Mouse (Mus musculus): ENCODE results near the gene Npc1l1. TPM values are rescaled to one million over a fixed set of nuclear protein-coding genes. Genes with fewer than 3 reads are reported as not detected.
A peak's percentile ranks its signal among the peaks of the same experiment; 100 is the strongest.
"Not testable (repeated sequence)": the region's sequence is repeated elsewhere in the genome, so short reads cannot be mapped to it uniquely, and the experiment has no call there.

Gene Npc1l1
- total and polyA plus RNA-seq, 2 experiments = 0.05 TPM; not detected in 1

DNA sequence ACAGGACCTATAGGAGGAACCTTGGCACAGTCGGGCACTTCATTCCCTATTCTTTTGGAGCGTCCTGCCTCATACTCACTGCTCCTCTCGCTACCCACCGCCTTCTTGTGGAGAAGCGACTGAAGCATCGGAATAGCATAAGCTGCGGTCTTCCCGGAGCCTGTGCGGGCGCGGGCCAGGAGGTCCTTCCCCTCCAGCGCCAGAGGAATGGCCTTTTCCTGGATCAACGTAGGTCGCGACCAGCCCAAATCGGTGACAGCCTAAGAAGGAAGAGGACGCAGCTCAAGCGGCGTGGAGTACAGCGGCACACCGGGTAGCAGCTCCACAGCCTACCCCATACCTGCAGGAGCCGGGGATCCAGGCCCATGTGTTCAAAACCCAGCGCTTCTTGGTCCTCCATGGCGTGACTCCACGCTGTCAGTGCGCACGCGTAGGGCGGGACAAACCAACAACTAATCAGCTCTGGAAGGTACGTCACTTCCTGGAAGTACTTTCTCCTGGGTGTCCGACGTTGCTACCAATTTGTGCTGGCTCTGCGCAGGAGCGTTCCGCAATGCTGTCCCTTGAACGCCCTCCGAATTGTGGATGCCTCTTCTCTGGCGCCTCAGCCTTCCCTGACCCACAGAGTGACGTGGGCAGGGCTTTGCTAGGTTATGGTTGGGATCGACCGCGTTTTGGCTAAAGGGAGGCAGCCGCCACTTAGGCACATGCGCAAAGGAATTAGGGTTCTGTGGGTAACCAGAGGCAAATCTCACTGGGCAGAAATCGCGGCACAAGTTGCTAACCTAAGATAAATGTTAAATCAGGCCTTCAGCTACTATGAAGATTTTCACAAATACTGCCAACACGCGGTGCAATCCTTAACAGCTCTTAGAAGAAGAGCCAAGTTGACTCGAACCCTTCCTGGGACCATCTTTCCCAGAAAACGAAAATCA is 37.6 kb upstream of the Npc1l1 start, which contains the start of gene Ddx56:
TSS of gene Ddx56 (minus strand) at position 453 of the 935 bp plus-strand sequence.
- peaks cover 13% of the 10 kb centered on the region for H3K36me3 ChIP-seq (ENCODE audit: control insufficient read depth, insufficient read depth, low read length)
- peaks cover 10% of the 10 kb centered on the region; the same call in 1 of the 2 replicates for H3K79me2 ChIP-seq (ENCODE audit: control insufficient read depth, insufficient read depth, low read length)
- H3K4me1 ChIP-seq (ENCODE audit: control insufficient read depth, insufficient read depth, low read length) = peaks cover 7% of the 10 kb centered on the region
- TF ChIP-seq POLR2A (IDR thresholded peaks at IDR 0.05; ENCODE audit: extremely low read depth, insufficient read depth, low read length) (peak; percentile 63; the same call in 1 of the 2 replicates), CTCF (IDR thresholded peaks at IDR 0.05; ENCODE audit: low read depth, low read length) (no peak)
- peak within 1 kb of the TSS; percentile 61 for H3K27ac ChIP-seq (replicated peaks; ENCODE audit: insufficient read depth, low read depth, low read length)
- peak; percentile 97 for DNase-seq (ENCODE audit: extremely low read depth, low read depth, low spot score)
- peak within 1 kb of the TSS; percentile 89 for H3K4me3 ChIP-seq (ENCODE audit: insufficient read depth, low read depth, low read length)
- no peaks in the 10 kb centered on the region for H3K27me3 ChIP-seq (ENCODE audit: control insufficient read depth, insufficient read depth, low read length)
- WGBS = 1% methylated on average over 50 of the region's 50 CpGs
- H3K9ac ChIP-seq (ENCODE audit: low read depth, low read length) = peak within 1 kb of the TSS; percentile 91

DNA sequence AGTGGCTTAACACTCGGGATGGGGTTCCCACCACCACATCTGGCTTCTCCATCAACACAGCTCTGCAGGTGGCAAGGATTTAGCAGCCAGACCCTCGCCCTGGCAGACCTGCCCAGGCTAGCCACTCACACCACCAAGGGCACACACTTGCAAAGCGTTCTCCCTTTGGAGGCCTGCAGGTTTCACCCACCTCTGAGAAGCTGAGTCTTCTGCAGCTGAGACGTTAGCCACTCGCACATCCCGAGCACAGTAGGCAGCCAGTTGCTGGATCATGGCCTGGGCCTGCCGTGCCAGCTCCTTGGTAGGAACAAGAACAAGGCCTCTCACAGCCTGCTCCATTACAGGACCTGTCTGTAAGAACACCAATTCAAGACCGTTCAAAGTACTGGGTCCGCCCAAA is 36.7 kb upstream of the Npc1l1 start:
- peaks cover 10% of the 10 kb centered on the region; the same call in 1 of the 2 replicates for H3K79me2 ChIP-seq (ENCODE audit: control insufficient read depth, insufficient read depth, low read length)
- H3K27ac ChIP-seq (replicated peaks; ENCODE audit: insufficient read depth, low read depth, low read length) = no peak overlapping the region
- peak overlapping the region; percentile 91 for H3K9ac ChIP-seq (ENCODE audit: low read depth, low read length)
- H3K36me3 ChIP-seq (ENCODE audit: control insufficient read depth, insufficient read depth, low read length) = peaks cover 14% of the 10 kb centered on the region
- peak overlapping the region; percentile 89 for H3K4me3 ChIP-seq (ENCODE audit: insufficient read depth, low read depth, low read length)
- H3K4me1 ChIP-seq (ENCODE audit: control insufficient read depth, insufficient read depth, low read length) = peaks cover 7% of the 10 kb centered on the region
- WGBS = 67% methylated on average over 9 of the region's 9 CpGs
- H3K27me3 ChIP-seq (ENCODE audit: control insufficient read depth, insufficient read depth, low read length) = no peaks in the 10 kb centered on the region
- no peak for TF ChIP-seq CTCF (IDR thresholded peaks at IDR 0.05; ENCODE audit: low read depth, low read length)
- no peak for TF ChIP-seq POLR2A (IDR thresholded peaks at IDR 0.05; ENCODE audit: extremely low read depth, insufficient read depth, low read length)
- no peak for DNase-seq (ENCODE audit: extremely low read depth, low read depth, low spot score)

DNA sequence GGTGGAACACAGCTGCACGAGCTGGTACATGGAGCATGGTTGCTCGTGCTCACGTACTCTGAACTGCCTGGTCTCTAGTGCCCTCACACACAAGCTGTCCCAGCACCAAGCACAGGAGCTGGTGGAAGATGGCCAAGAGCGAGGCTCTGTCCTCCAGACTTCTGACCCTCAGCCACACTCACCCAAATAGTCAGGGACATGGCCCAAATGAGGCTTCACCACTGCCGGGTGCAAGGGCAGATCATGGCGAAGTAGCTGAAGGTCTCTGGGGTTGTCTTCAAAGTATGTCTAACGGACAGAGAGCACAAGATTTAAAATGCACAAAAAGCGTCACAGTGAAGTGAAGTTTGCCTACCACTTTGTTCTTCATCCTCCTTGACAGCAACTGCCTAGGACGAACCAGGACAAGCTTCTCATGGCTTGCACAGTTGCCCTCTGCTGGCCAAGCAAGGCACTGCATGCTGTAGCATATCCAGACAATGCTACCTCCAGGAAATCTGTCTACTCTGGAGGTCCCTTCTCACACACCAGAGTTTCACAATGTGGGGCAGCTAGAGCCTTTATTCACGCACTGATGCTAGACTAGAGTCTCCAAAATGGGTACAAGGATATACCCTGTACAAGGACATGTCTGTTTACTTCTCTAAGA is 31.6 kb upstream of the Npc1l1 start:
- TF ChIP-seq POLR2A (IDR thresholded peaks at IDR 0.05; ENCODE audit: extremely low read depth, insufficient read depth, low read length) (no peak), CTCF (IDR thresholded peaks at IDR 0.05; ENCODE audit: low read depth, low read length) (peak; percentile 97)
- peaks cover under 1% of the 10 kb centered on the region; the same call in 1 of the 2 replicates for H3K79me2 ChIP-seq (ENCODE audit: control insufficient read depth, insufficient read depth, low read length)
- H3K36me3 ChIP-seq (ENCODE audit: control insufficient read depth, insufficient read depth, low read length) = peaks cover 30% of the 10 kb centered on the region
- WGBS = 82% methylated on average over 10 of the region's 10 CpGs
- no peaks in the 10 kb centered on the region for H3K27me3 ChIP-seq (ENCODE audit: control insufficient read depth, insufficient read depth, low read length)
- peaks cover 3% of the 10 kb centered on the region for H3K4me1 ChIP-seq (ENCODE audit: control insufficient read depth, insufficient read depth, low read length)
- H3K4me3 ChIP-seq (ENCODE audit: insufficient read depth, low read depth, low read length) = no peak overlapping the region; the same call in 1 of the 2 replicates
- peak; percentile 49 for DNase-seq (ENCODE audit: extremely low read depth, low read depth, low spot score)
- no peak overlapping the region for H3K9ac ChIP-seq (ENCODE audit: low read depth, low read length)
- no peak overlapping the region for H3K27ac ChIP-seq (replicated peaks; ENCODE audit: insufficient read depth, low read depth, low read length)

DNA sequence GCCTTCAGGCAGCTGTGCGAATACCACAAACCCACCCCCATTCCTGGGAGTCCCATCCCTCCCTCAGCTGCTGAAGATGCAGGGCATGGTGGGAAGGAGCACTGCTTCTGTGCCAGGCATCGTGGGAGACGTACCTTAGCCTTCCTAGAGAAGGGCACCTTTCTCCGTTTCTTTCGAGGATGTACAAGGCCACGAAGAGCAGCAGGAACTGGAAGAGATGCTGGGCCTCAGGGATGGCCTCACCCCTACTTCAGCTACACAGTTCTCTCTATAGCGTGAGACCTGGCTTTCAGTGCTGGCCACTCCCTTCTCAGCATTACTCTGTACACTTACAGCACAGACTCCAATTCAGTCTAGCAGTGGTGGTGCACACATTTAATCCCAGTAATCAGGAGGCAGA is 29.5 kb upstream of the Npc1l1 start:
- no peaks in the 10 kb centered on the region for H3K4me1 ChIP-seq (ENCODE audit: control insufficient read depth, insufficient read depth, low read length)
- H3K4me3 ChIP-seq (ENCODE audit: insufficient read depth, low read depth, low read length) = no peak overlapping the region
- no peak overlapping the region for H3K9ac ChIP-seq (ENCODE audit: low read depth, low read length)
- H3K27me3 ChIP-seq (ENCODE audit: control insufficient read depth, insufficient read depth, low read length) = no peaks in the 10 kb centered on the region
- DNase-seq (ENCODE audit: extremely low read depth, low read depth, low spot score) = no peak
- H3K36me3 ChIP-seq (ENCODE audit: control insufficient read depth, insufficient read depth, low read length) = peaks cover 22% of the 10 kb centered on the region
- WGBS = 97% methylated on average over 7 of the region's 7 CpGs
- TF ChIP-seq POLR2A (IDR thresholded peaks at IDR 0.05; ENCODE audit: extremely low read depth, insufficient read depth, low read length) (no peak), CTCF (IDR thresholded peaks at IDR 0.05; ENCODE audit: low read depth, low read length) (no peak)
- H3K27ac ChIP-seq (replicated peaks; ENCODE audit: insufficient read depth, low read depth, low read length) = no peak overlapping the region
- no peaks in the 10 kb centered on the region for H3K79me2 ChIP-seq (ENCODE audit: control insufficient read depth, insufficient read depth, low read length)

DNA sequence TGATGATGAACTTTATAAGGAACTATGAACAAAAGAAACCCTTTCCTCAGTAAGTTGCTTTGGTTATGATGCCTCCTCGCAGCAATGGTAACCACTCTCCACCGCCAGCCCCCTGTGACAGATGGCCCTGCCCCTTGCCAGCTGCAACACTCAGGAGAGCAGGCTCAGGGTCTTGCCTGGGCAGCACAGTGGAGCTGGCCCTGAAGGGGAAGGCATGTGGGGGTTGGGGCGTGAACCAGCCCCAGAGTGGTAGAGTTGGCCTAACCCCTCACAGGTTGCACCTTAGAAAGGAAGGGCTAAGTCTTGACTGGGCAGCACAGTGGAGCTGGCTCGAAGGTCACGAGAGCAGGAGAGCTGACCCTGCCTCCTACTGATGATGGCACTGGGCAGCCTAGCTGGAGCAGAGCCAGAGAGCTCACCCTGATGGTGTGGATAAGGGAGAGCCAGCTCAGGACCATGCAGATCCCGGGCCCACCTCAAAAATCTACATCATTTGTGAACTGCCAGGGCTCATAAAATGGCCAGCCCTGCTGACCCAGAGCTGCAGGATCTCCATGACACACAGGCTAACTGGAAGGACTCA is 26.6 kb upstream of the Npc1l1 start:
- H3K4me3 ChIP-seq (ENCODE audit: insufficient read depth, low read depth, low read length) = no peak overlapping the region
- no peaks in the 10 kb centered on the region for H3K79me2 ChIP-seq (ENCODE audit: control insufficient read depth, insufficient read depth, low read length)
- peaks cover 19% of the 10 kb centered on the region for H3K36me3 ChIP-seq (ENCODE audit: control insufficient read depth, insufficient read depth, low read length)
- H3K9ac ChIP-seq (ENCODE audit: low read depth, low read length) = no peak overlapping the region
- DNase-seq (ENCODE audit: extremely low read depth, low read depth, low spot score) = no peak
- H3K4me1 ChIP-seq (ENCODE audit: control insufficient read depth, insufficient read depth, low read length) = no peaks in the 10 kb centered on the region
- 70% methylated on average over 6 of the region's 6 CpGs for WGBS
- TF ChIP-seq CTCF (IDR thresholded peaks at IDR 0.05; ENCODE audit: low read depth, low read length) (no peak), POLR2A (IDR thresholded peaks at IDR 0.05; ENCODE audit: extremely low read depth, insufficient read depth, low read length) (no peak)
- H3K27me3 ChIP-seq (ENCODE audit: control insufficient read depth, insufficient read depth, low read length) = no peaks in the 10 kb centered on the region
- no peak overlapping the region for H3K27ac ChIP-seq (replicated peaks; ENCODE audit: insufficient read depth, low read depth, low read length)

DNA sequence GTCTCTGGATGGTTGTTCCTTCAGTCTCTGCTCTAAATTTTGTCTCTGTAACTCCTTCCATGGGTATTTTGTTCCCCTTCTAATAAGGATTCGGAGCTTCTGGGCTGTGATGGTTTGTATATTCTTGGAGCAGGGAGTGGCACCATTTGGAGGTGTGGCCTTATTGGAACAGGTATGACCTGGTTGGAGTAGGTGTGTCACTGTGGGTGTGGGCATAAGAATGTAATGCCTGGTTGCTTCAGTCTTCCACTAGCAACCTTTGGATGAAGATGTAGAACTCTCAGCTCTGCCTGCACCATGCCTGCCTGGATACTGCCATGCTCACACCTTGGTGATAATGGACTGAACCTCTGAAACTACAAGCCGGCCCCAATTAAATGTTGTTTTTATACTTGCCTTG is 24.7 kb upstream of the Npc1l1 start:
- H3K27ac ChIP-seq (replicated peaks; ENCODE audit: insufficient read depth, low read depth, low read length); DNase-seq (ENCODE audit: extremely low read depth, low read depth, low spot score); H3K27me3 ChIP-seq (ENCODE audit: control insufficient read depth, insufficient read depth, low read length); H3K9ac ChIP-seq (ENCODE audit: low read depth, low read length); H3K79me2 ChIP-seq (ENCODE audit: control insufficient read depth, insufficient read depth, low read length); H3K4me3 ChIP-seq (ENCODE audit: insufficient read depth, low read depth, low read length); H3K36me3 ChIP-seq (ENCODE audit: control insufficient read depth, insufficient read depth, low read length); H3K4me1 ChIP-seq (ENCODE audit: control insufficient read depth, insufficient read depth, low read length): not testable (repeated sequence)
- whole genome bisulfite sequencing = 94% methylated on average over 2 of the region's 2 CpGs

Data from liver, adult 2 months (tissue).